Mouse (Mus musculus): ENCODE data around the gene Pde4d. TPM values are rescaled to one million over a fixed set of nuclear protein-coding genes. Genes with fewer than 3 reads are reported as not detected.

The Pde4d gene
- total and polyA plus RNA-seq, 3 experiments, result 3.6 to 71.4 (median 38.5) TPM

GRCm38 (mm10) chr13:109692851-109693250 is 1243.1 kb downstream of the Pde4d start:
- DNase-seq, result no peak

GRCm38 (mm10) chr13:109693769-109694168 is 1244.0 kb downstream of the Pde4d start:
- DNase-seq, result no peak

GRCm38 (mm10) chr13:109694293-109694692 is 1244.5 kb downstream of the Pde4d start:
- no peak for DNase-seq

GRCm38 (mm10) chr13:109695098-109695497 is 1245.3 kb downstream of the Pde4d start:
- DNase-seq, result no peak

- DNase-seq, result no peak
Measured at GRCm38 (mm10) chr13:109706141-109706540, 1256.4 kb downstream of the Pde4d start.

GRCm38 (mm10) chr13:109706579-109706978 is 1256.8 kb downstream of the Pde4d start:
- no peak for DNase-seq

- no peak for DNase-seq
Measured at GRCm38 (mm10) chr13:109707154-109707553, 1257.4 kb downstream of the Pde4d start.

GRCm38 (mm10) chr13:109708326-109708725 is 1258.6 kb downstream of the Pde4d start:
- DNase-seq, result no peak

- DNase-seq, result no peak
Measured at GRCm38 (mm10) chr13:109714581-109714980, 1264.8 kb downstream of the Pde4d start.

GRCm38 (mm10) chr13:109715321-109715720 is 1265.6 kb downstream of the Pde4d start:
- DNase-seq, result no peak

GRCm38 (mm10) chr13:109720127-109720713 is 1270.5 kb downstream of the Pde4d start:
- no peak for DNase-seq

GRCm38 (mm10) chr13:109722237-109723119 is 1272.7 kb downstream of the Pde4d start:
- DNase-seq, result no peak

GRCm38 (mm10) chr13:109727346-109727745 is 1277.6 kb downstream of the Pde4d start:
- no peak for DNase-seq

- DNase-seq, result no peak
Measured at GRCm38 (mm10) chr13:109729612-109730011, 1279.9 kb downstream of the Pde4d start.

- DNase-seq, result no peak
Measured at GRCm38 (mm10) chr13:109732655-109733376, 1283.1 kb downstream of the Pde4d start.

- no peak for DNase-seq
Measured at GRCm38 (mm10) chr13:109736290-109737078, 1286.7 kb downstream of the Pde4d start.

GRCm38 (mm10) chr13:109746492-109746891 is 1296.7 kb downstream of the Pde4d start:
- DNase-seq, result no peak

GRCm38 (mm10) chr13:109752236-109752863 is 1302.6 kb downstream of the Pde4d start:
- DNase-seq, result peak; percentile 20

GRCm38 (mm10) chr13:109756854-109757253 is 1307.1 kb downstream of the Pde4d start:
- no peak for DNase-seq

- DNase-seq, result peak; percentile 6
Measured at GRCm38 (mm10) chr13:109759201-109759600, 1309.5 kb downstream of the Pde4d start.

GRCm38 (mm10) chr13:109761081-109761480 is 1311.3 kb downstream of the Pde4d start:
- peak; percentile 23 for DNase-seq
